Mouse (Mus musculus) embryonic facial prominence, embryonic 10.5 days (tissue): ENCODE data around the gene Vmn1r208. TPM values are rescaled to one million over a fixed set of nuclear protein-coding genes. Genes with fewer than 3 reads are reported as not detected.
"Not testable (repeated sequence)": the region's sequence is repeated elsewhere in the genome, so short reads cannot be mapped to it uniquely, and the experiment has no call there.

Source experiments
- DNase-seq: peaks from one replicate; pipeline ENCODE4 v3.0.0-alpha.2; 2017; ENCODE audit warnings: low spot score
- H3K27ac ChIP-seq: fragments of 300-500 bp; sonication (generic); replicated peaks from 2 replicates; pipeline ENCODE4 v1.5.1; 2016; ENCODE audit warnings: mild to moderate bottlenecking
- H3K27me3 ChIP-seq: fragments of 300-500 bp; sonication (generic); replicated peaks from 2 replicates; pipeline ENCODE4 v1.6.1; 2016; ENCODE audit warnings: low read depth, mild to moderate bottlenecking; ENCODE audit not compliant: poor library complexity, severe bottlenecking
- H3K36me3 ChIP-seq: fragments of 300-500 bp; sonication (generic); replicated peaks from 2 replicates; pipeline ENCODE4 v1.6.1; 2016; ENCODE audit warnings: mild to moderate bottlenecking, moderate library complexity
- H3K4me1 ChIP-seq: fragments of 300-500 bp; sonication (generic); 2 replicates; pipeline ENCODE4 v1.6.1; 2016
- H3K4me3 ChIP-seq: fragments of 300-500 bp; sonication (generic); 2 replicates; pipeline ENCODE4 v1.5.1; 2016; ENCODE audit warnings: mild to moderate bottlenecking, moderate library complexity
- H3K9me3 ChIP-seq: fragments of 300-500 bp; sonication (generic); 2 replicates; pipeline ENCODE4 v1.6.1; 2016; ENCODE audit warnings: mild to moderate bottlenecking
- WGBS: fragments of 180-500 bp; shearing (Covaris S2); methylation state at CpG from one replicate; pipeline ENCODE4 v1.1.7; 2016; 5-methylcytosine and 5-hydroxymethylcytosine counted together
- polyA plus RNA-seq: library from polyadenylated mRNA; unstranded; fragments of >200 nt; fragmentation: Nextera tagmentation; extraction: Ambion mirVana; gene quantifications from 2 replicates; pipeline ENCODE4 v1.2.1, GENCODE M21; 2016

Vmn1r208 gene
- polyA plus RNA-seq = not detected in 2 replicates

DNA sequence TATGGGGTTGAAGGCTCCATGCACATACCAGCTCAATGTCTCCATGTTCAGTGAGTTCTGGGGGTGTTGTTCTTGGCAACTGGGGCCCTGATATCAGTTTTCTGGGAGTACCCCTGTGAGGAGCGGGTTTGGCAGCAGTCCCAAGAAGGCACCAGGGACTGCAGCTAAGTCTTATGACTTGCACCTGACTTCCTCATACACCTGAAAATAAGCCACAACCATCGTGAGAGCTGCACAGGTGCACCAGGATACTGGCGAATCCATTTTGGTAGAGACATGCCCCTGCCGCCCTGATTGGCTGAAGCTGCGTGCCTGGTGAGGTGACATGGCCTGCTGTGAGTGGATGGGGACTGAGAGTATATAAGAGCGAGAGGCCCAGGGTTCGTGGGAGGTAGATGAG is at the start of gene Vmn1r208:
Gene Vmn1r208, minus strand, starts transcription at position 101 of the 400 bp plus-strand sequence.
- not testable (repeated sequence) for H3K4me1 ChIP-seq, H3K4me3 ChIP-seq, H3K9me3 ChIP-seq, H3K27ac ChIP-seq, H3K36me3 ChIP-seq, H3K27me3 ChIP-seq, DNase-seq
- no CpG with 5 or more reads among the region's 7 CpGs for WGBS

DNA sequence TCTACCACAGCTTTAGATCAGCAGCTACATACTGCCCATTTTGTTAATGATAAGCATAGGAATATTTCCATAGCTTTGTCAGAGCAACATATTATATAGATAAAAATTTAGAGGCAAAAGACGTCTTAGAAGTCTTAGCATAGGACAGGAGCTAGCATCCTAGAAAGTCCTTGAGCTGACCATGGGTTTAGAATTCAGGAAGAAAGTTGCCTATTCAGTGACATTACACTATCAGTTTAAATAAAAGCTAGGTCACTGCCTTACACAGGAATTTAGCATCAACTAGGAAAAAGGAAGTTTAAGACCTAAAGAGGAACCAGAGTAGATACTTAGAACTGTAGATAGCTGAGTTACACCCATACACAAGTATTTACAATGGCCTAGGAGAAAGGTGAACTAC is 44.4 kb upstream of the Vmn1r208 start:
- not testable (repeated sequence) for H3K9me3 ChIP-seq, H3K36me3 ChIP-seq, H3K4me1 ChIP-seq, H3K4me3 ChIP-seq, DNase-seq, H3K27ac ChIP-seq, H3K27me3 ChIP-seq
- 80% methylated on average over 1 of the region's 1 CpGs for WGBS

DNA sequence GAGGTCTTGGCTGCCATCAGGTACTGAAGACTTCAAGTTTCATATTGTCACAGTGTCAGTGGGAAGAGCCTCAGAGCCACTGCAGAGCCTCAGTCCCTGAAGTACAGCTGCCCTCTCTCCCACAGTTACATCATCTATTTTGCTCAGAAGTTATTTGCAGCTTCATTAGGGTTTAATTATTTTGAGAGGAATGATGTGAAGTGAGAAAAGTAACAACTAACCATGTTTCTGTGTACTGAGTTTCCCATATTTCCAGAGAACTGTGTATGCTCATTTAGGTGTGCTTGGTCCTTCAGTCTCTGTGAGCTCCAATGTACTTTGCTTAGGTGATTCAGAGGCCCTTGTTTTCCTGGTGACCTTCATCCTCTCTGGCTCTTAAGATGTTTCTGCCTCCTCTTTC is 32.4 kb upstream of the Vmn1r208 start, which contains the start of gene Vmn1r209:
Gene Vmn1r209, minus strand, starts transcription at position 101 of the 400 bp plus-strand sequence.
- not testable (repeated sequence) for H3K4me1 ChIP-seq, H3K27me3 ChIP-seq, H3K36me3 ChIP-seq, H3K27ac ChIP-seq, DNase-seq, H3K4me3 ChIP-seq, H3K9me3 ChIP-seq

DNA sequence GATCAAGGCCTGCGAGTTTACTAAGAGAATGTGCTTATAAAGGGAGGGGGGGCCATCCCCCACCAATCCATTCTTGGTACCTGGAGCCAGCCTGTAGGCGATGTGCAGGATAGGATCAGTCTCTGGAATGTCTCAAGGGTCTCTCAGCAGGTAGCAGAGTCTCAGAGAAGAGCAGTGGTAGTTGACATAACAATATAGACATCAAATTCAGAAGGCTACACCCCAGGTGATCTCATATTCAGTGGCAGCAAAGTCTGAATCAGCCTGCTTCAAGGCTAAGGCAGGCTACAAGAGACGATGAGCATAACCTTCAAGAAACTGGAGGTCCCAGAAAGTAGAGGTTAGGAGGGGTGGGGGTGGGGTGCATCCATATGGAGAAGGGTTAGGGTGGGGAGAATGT is 10.9 kb upstream of the Vmn1r208 start:
- not testable (repeated sequence) for H3K4me1 ChIP-seq, H3K27ac ChIP-seq, H3K9me3 ChIP-seq, H3K36me3 ChIP-seq, DNase-seq, H3K4me3 ChIP-seq, H3K27me3 ChIP-seq
- WGBS = 84% methylated on average over 3 of the region's 3 CpGs

DNA sequence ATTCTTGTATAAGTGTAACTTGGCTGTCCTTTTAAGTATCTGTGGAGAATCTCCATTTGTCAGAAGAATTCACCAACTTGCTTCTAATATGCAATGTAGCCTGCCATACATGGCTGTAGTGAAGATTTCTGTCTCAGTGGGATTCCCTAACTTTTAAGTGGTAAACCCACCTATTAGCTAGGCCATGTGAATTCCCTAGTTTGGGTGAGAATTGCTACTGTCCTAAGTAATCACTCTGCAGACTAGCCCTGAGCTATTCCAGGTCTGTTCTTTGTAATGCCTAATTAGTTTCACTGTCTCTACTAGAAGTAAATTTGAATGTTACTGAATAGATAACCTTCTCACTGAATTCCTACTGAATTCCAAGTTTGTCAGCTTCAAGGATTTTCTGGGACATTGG is 7.0 kb upstream of the Vmn1r208 start:
- not testable (repeated sequence) for H3K27ac ChIP-seq, H3K27me3 ChIP-seq, H3K9me3 ChIP-seq, H3K4me1 ChIP-seq, DNase-seq, H3K4me3 ChIP-seq, H3K36me3 ChIP-seq

DNA sequence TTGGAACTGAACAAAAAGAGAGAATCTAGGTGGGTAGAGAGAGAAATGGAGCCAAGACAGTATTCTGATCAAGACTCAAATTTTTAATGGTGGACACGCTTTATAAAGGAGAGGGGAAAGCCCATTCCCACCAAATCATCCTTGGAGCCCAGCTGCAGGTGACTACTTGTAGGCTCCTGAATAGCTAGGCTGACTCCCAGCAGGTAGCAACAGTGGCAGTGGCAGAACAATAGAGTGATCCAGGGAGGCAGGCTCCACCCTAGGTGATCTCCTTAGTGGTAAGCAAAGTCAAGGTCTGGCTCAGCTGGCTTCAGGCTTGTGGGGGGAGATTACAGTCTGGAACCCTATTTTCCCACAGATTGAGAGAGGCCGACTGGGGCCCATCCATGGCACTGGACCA is 5.6 kb downstream of the Vmn1r208 start:
- not testable (repeated sequence) for H3K4me1 ChIP-seq, DNase-seq, H3K36me3 ChIP-seq, H3K4me3 ChIP-seq, H3K9me3 ChIP-seq, H3K27me3 ChIP-seq, H3K27ac ChIP-seq
- 87% methylated on average over 1 of the region's 2 CpGs for WGBS

DNA sequence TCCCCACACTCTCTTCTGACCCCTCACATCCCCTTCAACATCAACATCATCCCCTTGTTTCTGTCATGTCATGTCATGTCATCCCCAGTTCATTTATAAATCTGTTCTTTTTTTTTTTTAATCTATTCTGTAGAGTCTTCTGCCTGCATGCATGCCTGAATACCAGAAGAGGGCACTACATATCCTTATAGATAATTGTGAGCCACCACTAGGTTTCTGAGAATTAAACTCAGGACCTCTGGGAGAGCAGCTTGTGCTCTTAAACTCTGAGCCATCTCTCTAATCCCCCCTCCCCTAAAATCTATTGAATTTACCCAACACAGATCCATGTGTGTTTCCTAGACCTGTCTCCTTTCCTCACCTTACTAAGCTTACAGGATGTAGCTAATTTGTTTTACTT is 29.7 kb downstream of the Vmn1r208 start:
- no peak for DNase-seq
- H3K4me1 ChIP-seq = no peaks in the 10 kb centered on the region

DNA sequence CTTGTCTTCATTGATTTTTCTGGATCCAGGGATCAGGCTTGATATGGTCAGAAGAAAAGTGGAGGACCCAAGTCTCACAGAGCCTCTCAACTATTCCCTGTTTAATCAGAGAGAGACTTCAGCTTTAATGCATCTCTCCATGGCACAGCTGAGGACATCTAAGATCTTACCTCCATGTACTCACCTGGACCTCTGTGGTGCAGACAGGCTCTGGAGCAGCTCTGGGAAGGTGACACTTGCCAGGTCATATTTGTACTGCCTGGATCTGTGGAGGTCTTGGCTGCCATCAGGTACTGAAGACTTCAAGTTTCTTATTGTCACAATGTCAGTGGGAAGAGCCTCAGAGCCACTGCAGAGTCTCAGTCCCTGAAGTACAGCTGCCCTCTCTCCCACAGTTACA is 47.7 kb downstream of the Vmn1r208 start, which contains the start of gene Vmn1r207-ps:
Gene Vmn1r207-ps, minus strand, starts transcription at position 101 of the 400 bp plus-strand sequence.
- H3K4me3 ChIP-seq, H3K4me1 ChIP-seq, H3K9me3 ChIP-seq, H3K36me3 ChIP-seq, DNase-seq, H3K27me3 ChIP-seq, H3K27ac ChIP-seq: not testable (repeated sequence)

More for the DNA sequence above, 29.7 kb downstream of the Vmn1r208 start:
- H3K4me3 ChIP-seq = no peak overlapping the region
- no peak overlapping the region for H3K27ac ChIP-seq
- no peaks in the 10 kb centered on the region for H3K9me3 ChIP-seq
- H3K36me3 ChIP-seq = no peaks in the 10 kb centered on the region
- H3K27me3 ChIP-seq = no peaks in the 10 kb centered on the region

Other genes with a start within 250 kb of the Vmn1r208 start
- not detected in 2 replicates for gene Vmn1r204, start 224.2 kb downstream of the Vmn1r208 start, polyA plus RNA-seq
- not detected in 2 replicates for gene Vmn1r205, start 184.4 kb downstream of the Vmn1r208 start, polyA plus RNA-seq
- gene Vmn1r206, start 153.1 kb downstream of the Vmn1r208 start, polyA plus RNA-seq = not detected in 2 replicates
- gene Vmn1r207-ps, start 47.8 kb downstream of the Vmn1r208 start, polyA plus RNA-seq = not detected in 2 replicates
- gene Vmn1r209, start 32.3 kb upstream of the Vmn1r208 start, polyA plus RNA-seq = not detected in 2 replicates
- not detected in 2 replicates for gene Vmn1r210, start 53.9 kb upstream of the Vmn1r208 start, polyA plus RNA-seq
- not detected in 2 replicates for gene Vmn1r211, start 80.2 kb upstream of the Vmn1r208 start, polyA plus RNA-seq
- not detected in 2 replicates for gene Vmn1r212, start 106.8 kb upstream of the Vmn1r208 start, polyA plus RNA-seq
- not detected in 2 replicates for gene Vmn1r213, start 230.3 kb upstream of the Vmn1r208 start, polyA plus RNA-seq